Mouse (Mus musculus) C2C12 (cell line): ENCODE measurements around the gene Zfpl1.

Experiments used
- CEBPB ChIP-seq: IDR thresholded peaks from one replicate; pipeline ENCODE4 v1.6.1; 2011; ENCODE audit warnings: low read depth, mild to moderate bottlenecking, control low read depth, moderate library complexity
- CTCF ChIP-seq: IDR thresholded peaks from one replicate; pipeline ENCODE4 v1.5.1; 2011; ENCODE audit not compliant: control insufficient read depth, insufficient read depth, insufficient read length
- MAX ChIP-seq: IDR thresholded peaks from one replicate; pipeline ENCODE4 v1.6.1; 2011; ENCODE audit warnings: mild to moderate bottlenecking, control low read depth
- MYOD1 ChIP-seq: IDR thresholded peaks from one replicate; pipeline ENCODE4 v1.6.1; 2011; ENCODE audit warnings: low read depth; ENCODE audit not compliant: control insufficient read depth, insufficient read length
- MYOG ChIP-seq: IDR thresholded peaks from one replicate; pipeline ENCODE4 v1.6.1; 2011; ENCODE audit not compliant: control insufficient read depth, insufficient read length; ENCODE audit errors: extremely low read depth
- USF1 ChIP-seq: IDR thresholded peaks from one replicate; pipeline ENCODE4 v1.6.1; 2011; ENCODE audit warnings: low read depth, mild to moderate bottlenecking, control low read depth, moderate library complexity

GRCm38 (mm10) chr19:6085417-6085879, 692 bp upstream of the Zfpl1 start:
- TF ChIP-seq CEBPB (no peak), MYOG (no peak), USF1 (no peak), CTCF (no peak), MYOD1 (no peak), MAX (no peak)
